Mouse (Mus musculus): ENCODE measurements at regions not wholly inside any gene's neighbourhood (a gene's known extent, or its start where the extent isn't known, plus 50 kb on each side); places are given as distances from the start of the nearest gene placed in this dataset.

DNA sequence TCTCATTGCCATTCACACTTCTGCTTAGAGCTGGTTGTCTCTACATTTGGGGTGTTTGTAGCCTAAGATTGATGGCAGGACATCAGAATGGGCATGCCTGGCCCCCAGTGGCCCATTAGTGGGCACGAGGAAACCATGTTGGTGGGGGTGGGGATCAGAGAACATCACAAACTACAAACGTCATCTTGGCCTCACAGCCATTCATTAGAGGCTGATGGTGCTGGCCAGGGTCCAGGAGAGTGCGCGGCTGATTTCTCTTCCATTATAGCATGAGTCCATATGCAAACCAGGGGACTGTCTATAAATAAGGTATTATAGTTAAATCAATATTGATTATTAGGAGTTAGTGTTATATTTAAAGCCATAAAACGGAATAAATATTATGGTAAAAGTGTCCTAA, 67.9 kb downstream of the 3100002H09Rik start:
- H3K4me2 ChIP-seq (ENCODE audit: low read depth, low read length), result no peak overlapping the region
- no peaks in the 10 kb centered on the region for H3K4me1 ChIP-seq (ENCODE audit: insufficient read depth)
- H3K36me3 ChIP-seq (replicated peaks; ENCODE audit: insufficient read depth, low read length), result no peaks in the 10 kb centered on the region
- no peak overlapping the region for H3K27ac ChIP-seq (ENCODE audit: low read depth)
- no peak for ATAC-seq
- H3K9ac ChIP-seq (replicated peaks), result no peak overlapping the region
- 69% methylated on average over 5 of the region's 5 CpGs for WGBS (ENCODE audit: insufficient replicate concordance)
- H3K9me3 ChIP-seq (ENCODE audit: low read length), result no peaks in the 10 kb centered on the region
- H3K27me3 ChIP-seq (ENCODE audit: insufficient read depth, low read length), result no peaks in the 10 kb centered on the region
- no peak for TF ChIP-seq EP300 (IDR thresholded peaks at IDR 0.05; ENCODE audit: low read depth)
- no peak for TF ChIP-seq CTCF (IDR thresholded peaks at IDR 0.05; ENCODE audit: low read depth)
- H3K4me3 ChIP-seq (ENCODE audit: low read depth, low read length), result no peak overlapping the region
- no peak for DNase-seq

DNA sequence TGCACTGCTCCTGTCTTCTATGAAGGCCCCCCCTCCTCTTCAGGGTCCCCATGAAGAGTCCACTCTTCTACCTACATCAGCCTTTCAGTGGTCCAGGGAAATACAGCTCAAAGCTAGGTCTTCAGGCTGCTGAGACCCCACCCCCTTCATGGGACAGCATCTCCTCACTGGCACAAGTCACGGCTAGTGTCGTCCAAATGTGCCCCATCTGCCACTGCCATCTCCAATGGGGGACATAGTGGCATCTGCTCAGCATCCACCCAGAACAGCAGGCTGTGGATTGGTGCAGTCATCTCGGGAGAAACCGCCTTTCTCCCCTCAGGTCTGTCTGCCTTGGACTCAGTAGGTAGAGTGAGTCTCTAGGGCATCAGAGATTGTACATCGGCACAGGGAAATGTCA, 72.1 kb downstream of the 3100002H09Rik start:
- ATAC-seq, result no peak
- Histone ChIP-seq H3K4me3 (ENCODE audit: low read depth, low read length) (no peak overlapping the region), H3K9ac (replicated peaks) (no peak overlapping the region), H3K4me2 (ENCODE audit: low read depth, low read length) (no peak overlapping the region), H3K9me3 (ENCODE audit: low read length) (no peaks in the 10 kb centered on the region), H3K36me3 (replicated peaks; ENCODE audit: insufficient read depth, low read length) (no peaks in the 10 kb centered on the region), H3K27me3 (ENCODE audit: insufficient read depth, low read length) (no peaks in the 10 kb centered on the region), H3K4me1 (ENCODE audit: insufficient read depth) (no peaks in the 10 kb centered on the region), H3K27ac (ENCODE audit: low read depth) (no peak overlapping the region)
- no peak for DNase-seq
- 75% methylated on average over 5 of the region's 5 CpGs for WGBS (ENCODE audit: insufficient replicate concordance)
- TF ChIP-seq CTCF (IDR thresholded peaks at IDR 0.05; ENCODE audit: low read depth) (no peak), EP300 (IDR thresholded peaks at IDR 0.05; ENCODE audit: low read depth) (no peak)

DNA sequence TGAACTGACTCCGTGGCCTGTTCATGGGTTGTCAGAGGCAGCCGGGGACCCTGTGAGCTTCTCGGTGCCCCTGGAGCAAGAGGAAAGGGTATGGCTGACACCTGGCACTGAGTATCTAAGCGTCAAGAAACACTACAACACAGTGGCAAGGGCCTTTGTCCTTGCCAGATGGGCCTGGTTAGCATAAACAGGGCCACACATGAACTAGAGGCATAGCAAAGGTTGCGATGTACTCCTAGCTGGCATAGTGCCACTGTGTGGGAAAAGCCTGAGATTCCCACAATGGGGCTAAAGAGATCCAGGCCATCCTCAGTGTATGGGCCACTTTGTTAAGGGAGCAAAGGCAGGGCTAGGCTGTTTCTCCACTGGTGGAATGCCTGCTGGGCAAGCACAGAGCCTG, 72.9 kb downstream of the 3100002H09Rik start:
- 73% methylated on average over 5 of the region's 5 CpGs for WGBS (ENCODE audit: insufficient replicate concordance)

DNA sequence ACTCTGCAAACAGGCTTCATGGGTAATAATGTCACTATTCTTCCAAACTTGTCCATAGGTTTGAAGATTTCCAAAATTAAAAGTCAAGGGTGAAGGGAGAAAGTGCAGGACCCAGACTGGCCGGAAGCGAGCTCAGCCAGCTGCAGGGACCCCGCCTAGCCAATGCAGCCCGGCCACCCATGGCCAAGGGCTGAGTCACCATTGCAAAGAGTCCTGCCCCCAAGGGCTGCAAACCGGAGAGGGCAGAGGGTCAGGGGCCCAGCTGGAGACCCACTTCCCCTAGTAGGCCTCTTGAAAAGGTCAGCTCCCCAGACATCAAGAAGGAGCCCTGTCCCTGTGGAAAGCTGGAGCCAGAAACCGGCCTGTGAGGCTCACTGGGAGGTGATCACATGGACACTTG, 77.0 kb downstream of the 3100002H09Rik start:
- H3K4me3 ChIP-seq (ENCODE audit: low read depth, low read length), result no peak overlapping the region
- no peak for DNase-seq
- no peaks in the 10 kb centered on the region for H3K4me1 ChIP-seq (ENCODE audit: insufficient read depth)
- no peaks in the 10 kb centered on the region for H3K9me3 ChIP-seq (ENCODE audit: low read length)
- ATAC-seq, result no peak
- WGBS (ENCODE audit: insufficient replicate concordance), result 57% methylated on average over 6 of the region's 6 CpGs
- H3K36me3 ChIP-seq (replicated peaks; ENCODE audit: insufficient read depth, low read length), result no peaks in the 10 kb centered on the region
- no peak overlapping the region for H3K9ac ChIP-seq (replicated peaks)
- H3K27ac ChIP-seq (ENCODE audit: low read depth), result no peak overlapping the region
- no peaks in the 10 kb centered on the region for H3K27me3 ChIP-seq (ENCODE audit: insufficient read depth, low read length)
- TF ChIP-seq EP300 (IDR thresholded peaks at IDR 0.05; ENCODE audit: low read depth) (no peak), CTCF (IDR thresholded peaks at IDR 0.05; ENCODE audit: low read depth) (no peak)
- H3K4me2 ChIP-seq (ENCODE audit: low read depth, low read length), result no peak overlapping the region

More for the DNA sequence above, 72.9 kb downstream of the 3100002H09Rik start:
- Histone ChIP-seq H3K9ac (replicated peaks) (no peak overlapping the region), H3K9me3 (ENCODE audit: low read length) (no peaks in the 10 kb centered on the region), H3K4me1 (ENCODE audit: insufficient read depth) (no peaks in the 10 kb centered on the region), H3K36me3 (replicated peaks; ENCODE audit: insufficient read depth, low read length) (no peaks in the 10 kb centered on the region), H3K4me2 (ENCODE audit: low read depth, low read length) (no peak overlapping the region), H3K4me3 (ENCODE audit: low read depth, low read length) (no peak overlapping the region), H3K27ac (ENCODE audit: low read depth) (no peak overlapping the region), H3K27me3 (ENCODE audit: insufficient read depth, low read length) (no peaks in the 10 kb centered on the region)
- ATAC-seq (no peak), DNase-seq (no peak)
- TF ChIP-seq CTCF (IDR thresholded peaks at IDR 0.05; ENCODE audit: low read depth) (no peak), EP300 (IDR thresholded peaks at IDR 0.05; ENCODE audit: low read depth) (no peak)

DNA sequence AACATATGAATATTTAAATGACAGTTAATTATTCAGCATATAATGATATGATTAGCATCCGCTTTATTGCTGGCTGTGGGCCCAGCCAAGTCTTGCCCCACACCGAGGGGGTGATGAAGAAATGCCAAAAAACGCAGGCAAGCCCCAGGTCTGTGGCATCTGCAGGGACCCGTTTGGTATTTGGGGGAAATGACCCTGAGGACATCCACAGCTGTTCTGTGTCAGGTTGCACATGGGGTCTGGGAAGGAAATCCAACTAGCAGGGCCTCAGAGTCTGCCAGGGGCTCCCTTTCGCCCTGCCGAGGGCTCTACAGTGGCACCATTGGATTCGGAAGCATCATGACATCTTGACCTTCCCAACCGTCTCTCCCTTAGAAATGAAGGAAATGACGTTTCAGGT, 80.0 kb downstream of the 3100002H09Rik start:
- Histone ChIP-seq H3K9ac (replicated peaks) (no peak overlapping the region), H3K27ac (ENCODE audit: low read depth) (no peak overlapping the region), H3K27me3 (ENCODE audit: insufficient read depth, low read length) (no peaks in the 10 kb centered on the region), H3K36me3 (replicated peaks; ENCODE audit: insufficient read depth, low read length) (no peaks in the 10 kb centered on the region), H3K4me3 (ENCODE audit: low read depth, low read length) (no peak overlapping the region), H3K9me3 (ENCODE audit: low read length) (no peaks in the 10 kb centered on the region), H3K4me1 (ENCODE audit: insufficient read depth) (no peaks in the 10 kb centered on the region), H3K4me2 (ENCODE audit: low read depth, low read length) (no peak overlapping the region)
- TF ChIP-seq EP300 (IDR thresholded peaks at IDR 0.05; ENCODE audit: low read depth) (no peak), CTCF (IDR thresholded peaks at IDR 0.05; ENCODE audit: low read depth) (no peak)
- no peak for DNase-seq
- ATAC-seq, result no peak
- WGBS (ENCODE audit: insufficient replicate concordance), result 82% methylated on average over 9 of the region's 9 CpGs

DNA sequence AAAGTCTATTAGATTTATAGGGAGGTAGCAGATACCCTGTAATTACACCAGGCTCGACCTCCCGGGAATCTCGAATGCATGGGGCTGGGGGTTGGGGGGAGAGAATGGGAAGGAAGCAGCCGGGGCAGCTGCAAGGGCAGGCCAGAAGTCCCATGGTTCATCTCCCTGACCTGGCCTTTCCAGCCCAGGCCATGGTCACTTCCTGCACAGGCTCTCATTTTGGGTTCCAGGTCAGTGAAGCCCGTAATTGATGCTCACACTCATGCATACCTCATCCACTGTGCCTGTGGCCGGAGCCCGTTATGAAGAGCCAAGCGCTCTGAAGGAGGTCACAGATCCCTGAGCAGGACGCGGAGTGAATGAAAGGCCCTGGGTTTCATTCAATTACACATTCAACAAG, 83.8 kb downstream of the 3100002H09Rik start:
- no peak overlapping the region for H3K9ac ChIP-seq (replicated peaks)
- TF ChIP-seq EP300 (IDR thresholded peaks at IDR 0.05; ENCODE audit: low read depth) (no peak), CTCF (IDR thresholded peaks at IDR 0.05; ENCODE audit: low read depth) (no peak)
- DNase-seq, result no peak

DNA sequence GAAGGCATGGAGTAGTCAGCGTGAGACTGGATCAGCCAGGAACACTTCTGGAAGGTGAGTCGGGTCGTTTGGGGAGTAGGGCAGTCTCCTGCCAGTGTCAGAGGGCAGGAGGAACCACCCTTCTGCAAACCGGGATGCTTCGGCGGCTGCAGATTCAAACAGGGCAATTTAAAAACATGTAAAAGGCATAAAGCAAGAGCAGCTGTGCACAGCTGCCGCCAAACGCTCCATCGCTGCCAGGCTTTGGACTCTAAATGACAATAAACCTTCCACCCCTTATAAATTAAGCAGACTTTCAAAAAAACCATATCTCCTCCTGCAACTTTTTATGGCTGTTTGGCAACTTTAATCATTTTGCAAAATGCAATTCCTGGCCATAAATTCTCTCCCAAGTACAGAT, 84.2 kb downstream of the 3100002H09Rik start:
- DNase-seq (no peak), ATAC-seq (no peak)
- no peak overlapping the region for H3K4me3 ChIP-seq (ENCODE audit: low read depth, low read length)
- no peak overlapping the region for H3K27ac ChIP-seq (ENCODE audit: low read depth)
- H3K27me3 ChIP-seq (ENCODE audit: insufficient read depth, low read length), result no peaks in the 10 kb centered on the region
- no peak overlapping the region for H3K4me2 ChIP-seq (ENCODE audit: low read depth, low read length)
- TF ChIP-seq EP300 (IDR thresholded peaks at IDR 0.05; ENCODE audit: low read depth) (no peak), CTCF (IDR thresholded peaks at IDR 0.05; ENCODE audit: low read depth) (no peak)
- WGBS (ENCODE audit: insufficient replicate concordance), result 64% methylated on average over 9 of the region's 9 CpGs
- no peaks in the 10 kb centered on the region for H3K36me3 ChIP-seq (replicated peaks; ENCODE audit: insufficient read depth, low read length)
- no peak overlapping the region for H3K9ac ChIP-seq (replicated peaks)
- H3K9me3 ChIP-seq (ENCODE audit: low read length), result no peaks in the 10 kb centered on the region
- no peaks in the 10 kb centered on the region for H3K4me1 ChIP-seq (ENCODE audit: insufficient read depth)

More for the DNA sequence above, 83.8 kb downstream of the 3100002H09Rik start:
- ATAC-seq, result no peak
- Histone ChIP-seq H3K9me3 (ENCODE audit: low read length) (no peaks in the 10 kb centered on the region), H3K4me1 (ENCODE audit: insufficient read depth) (no peaks in the 10 kb centered on the region), H3K36me3 (replicated peaks; ENCODE audit: insufficient read depth, low read length) (no peaks in the 10 kb centered on the region), H3K4me3 (ENCODE audit: low read depth, low read length) (no peak overlapping the region), H3K27me3 (ENCODE audit: insufficient read depth, low read length) (no peaks in the 10 kb centered on the region), H3K4me2 (ENCODE audit: low read depth, low read length) (no peak overlapping the region), H3K27ac (ENCODE audit: low read depth) (no peak overlapping the region)
- WGBS (ENCODE audit: insufficient replicate concordance), result 68% methylated on average over 10 of the region's 10 CpGs

Measured in liver, postnatal 0 days (tissue).